Mouse (Mus musculus): ENCODE measurements around the gene Zfhx3.

DNA sequence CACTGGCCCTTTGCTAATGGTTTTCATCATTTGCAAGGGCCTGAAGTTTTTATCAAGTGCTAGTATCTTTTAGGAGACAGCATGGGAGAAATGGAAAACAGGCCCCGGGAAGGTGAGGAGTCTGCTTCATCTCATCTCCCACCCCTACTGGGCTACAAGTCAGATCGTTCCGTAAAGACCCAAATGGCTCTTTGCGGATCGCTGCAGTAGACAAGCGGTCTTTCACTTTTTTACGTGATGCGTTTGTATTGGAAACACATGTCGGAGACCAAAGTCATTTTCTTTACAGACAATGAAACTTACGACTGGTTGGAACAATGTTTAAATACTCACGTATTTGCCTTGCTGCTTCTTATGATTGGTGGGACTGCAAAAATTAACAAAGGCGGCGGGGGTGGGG, 32.0 kb downstream of the Zfhx3 start:
- TF ChIP-seq CTCF (IDR thresholded peaks at IDR 0.05; ENCODE audit: control insufficient read depth, insufficient read depth, low read length) (no peak), POLR2A (IDR thresholded peaks at IDR 0.05; ENCODE audit: borderline replicate concordance, control insufficient read depth, low read depth, low read length) (no peak)
